Mouse (Mus musculus): ENCODE data around the gene Lbhd1.

GRCm38 (mm10) chr19:8940526-8941133 lies 57.1 kb downstream of the Lbhd1 start:
- TF ChIP-seq POLR2A (IDR thresholded peaks at IDR 0.05; ENCODE audit: insufficient read depth, low read length) = no peak
- no peak for TF ChIP-seq CTCF (IDR thresholded peaks at IDR 0.05; ENCODE audit: low read depth, low read length)
